Mouse (Mus musculus) neural tube, embryonic 14.5 days (tissue): ENCODE data around the gene Hk3. TPM values are rescaled to one million over a fixed set of nuclear protein-coding genes. Genes with fewer than 3 reads are reported as not detected.
A peak's percentile ranks its signal among the peaks of the same experiment; 100 is the strongest.

Experiments used
- ATAC-seq: fragments of 200-750 bp; cut with Nextera tagmentation; 2 replicates; pipeline ENCODE4 v1.8.0; 2017; ENCODE audit warnings: low read depth, mild to moderate bottlenecking, moderate TSS enrichment, moderate library complexity
- H3K27ac ChIP-seq: fragments of 300-500 bp; sonication (generic); 2 replicates; pipeline ENCODE4 v1.5.1; 2014; ENCODE audit warnings: low read depth, mild to moderate bottlenecking, control low read depth, low read length, moderate library complexity, mixed read lengths
- H3K27me3 ChIP-seq: fragments of 300-500 bp; sonication (generic); 2 replicates; pipeline ENCODE4 v1.6.1; 2014; ENCODE audit warnings: low read length; ENCODE audit not compliant: control insufficient read depth, insufficient read depth
- H3K36me3 ChIP-seq: fragments of 300-500 bp; sonication (generic); 2 replicates; pipeline ENCODE4 v1.6.1; 2014; ENCODE audit warnings: low read length, mixed read lengths; ENCODE audit not compliant: control insufficient read depth, insufficient read depth
- H3K4me1 ChIP-seq: fragments of 300-500 bp; sonication (generic); 2 replicates; pipeline ENCODE4 v1.6.1; 2014; ENCODE audit warnings: low read length; ENCODE audit not compliant: control insufficient read depth, insufficient read depth
- H3K4me2 ChIP-seq: fragments of 300-500 bp; sonication (generic); 2 replicates; pipeline ENCODE4 v1.6.1; 2014; ENCODE audit warnings: mild to moderate bottlenecking, low read depth, low read length, control low read depth
- H3K4me3 ChIP-seq: fragments of 300-500 bp; sonication (generic); 2 replicates; pipeline ENCODE4 v1.5.1; 2014; ENCODE audit warnings: low read depth, low read length, control low read depth, mixed read lengths
- H3K9ac ChIP-seq: fragments of 300-500 bp; sonication (generic); replicated peaks from 2 replicates; pipeline ENCODE4 v1.6.1; 2014; ENCODE audit warnings: low read depth, mild to moderate bottlenecking, control low read depth, low read length, mixed read lengths
- H3K9me3 ChIP-seq: fragments of 300-500 bp; sonication (generic); 2 replicates; pipeline ENCODE4 v1.6.1; 2016; ENCODE audit warnings: low read length; ENCODE audit not compliant: control insufficient read depth
- WGBS: fragments of 180-500 bp; shearing (Covaris S2); extraction: QIAGEN DNeasy Blood & Tissue Kit; methylation state at CpG from one replicate; pipeline ENCODE4 v1.1.7; 2014; 5-methylcytosine and 5-hydroxymethylcytosine counted together
- polyA plus RNA-seq: library from polyadenylated mRNA; unstranded; fragments of >200 nt; fragmentation: Nextera tagmentation; extraction: Ambion mirVana; gene quantifications from 2 replicates; pipeline ENCODE4 v1.2.1, GENCODE M21; 2014

Gene Hk3
- polyA plus RNA-seq, 1 experiment from 2014 or later: 0.13 TPM

- Histone ChIP-seq H3K27ac (no peak overlapping the region), H3K9me3 (no peaks in the 10 kb centered on the region), H3K36me3 (no peaks in the 10 kb centered on the region), H3K4me3 (no peak overlapping the region), H3K4me1 (peaks cover 15% of the 10 kb centered on the region; the same call in 1 of the 2 replicates), H3K9ac (no peak overlapping the region), H3K27me3 (no peaks in the 10 kb centered on the region; the same call in 1 of the 2 replicates), H3K4me2 (no peak overlapping the region)
- no peak for ATAC-seq
- 81% methylated on average over 7 of the region's 7 CpGs for WGBS
Observed at GRCm38 (mm10) chr13:54992215-54992614, 29.0 kb downstream of the Hk3 start.

GRCm38 (mm10) chr13:54988181-54988760 is 32.9 kb downstream of the Hk3 start:
- ATAC-seq: no peak
- Histone ChIP-seq H3K9ac (no peak overlapping the region), H3K9me3 (no peaks in the 10 kb centered on the region), H3K27ac (no peak overlapping the region; the same call in 1 of the 2 replicates), H3K4me1 (peaks cover 13% of the 10 kb centered on the region; the same call in 1 of the 2 replicates), H3K36me3 (no peaks in the 10 kb centered on the region), H3K4me2 (no peak overlapping the region), H3K4me3 (no peak overlapping the region), H3K27me3 (no peaks in the 10 kb centered on the region; the same call in 1 of the 2 replicates)
- WGBS: 46% methylated on average over 7 of the region's 7 CpGs

GRCm38 (mm10) chr13:54987405-54987804 is 33.8 kb downstream of the Hk3 start:
- H3K27me3 ChIP-seq: peaks cover 4% of the 10 kb centered on the region; the same call in 1 of the 2 replicates

GRCm38 (mm10) chr13:54983614-54984013 is 37.6 kb downstream of the Hk3 start:
- no peaks in the 10 kb centered on the region for H3K9me3 ChIP-seq
- WGBS: 66% methylated on average over 2 of the region's 2 CpGs
- no peaks in the 10 kb centered on the region for H3K36me3 ChIP-seq
- H3K27ac ChIP-seq: no peak overlapping the region
- 0 out of 2 replicates have a peak, but pooled peaks cover 4% of the 10 kb centered on the region for H3K27me3 ChIP-seq
- H3K4me2 ChIP-seq: no peak overlapping the region
- H3K4me1 ChIP-seq: peaks cover 22% of the 10 kb centered on the region
- no peak overlapping the region for H3K4me3 ChIP-seq
- ATAC-seq: no peak
- H3K9ac ChIP-seq: no peak overlapping the region

More at GRCm38 (mm10) chr13:54987405-54987804, 33.8 kb downstream of the Hk3 start:
- WGBS: 29% methylated on average over 9 of the region's 9 CpGs
- no peaks in the 10 kb centered on the region for H3K36me3 ChIP-seq
- H3K4me1 ChIP-seq: peaks cover 13% of the 10 kb centered on the region; the same call in 1 of the 2 replicates
- no peak overlapping the region for H3K9ac ChIP-seq
- no peak overlapping the region; the same call in 1 of the 2 replicates for H3K27ac ChIP-seq
- no peaks in the 10 kb centered on the region for H3K9me3 ChIP-seq
- H3K4me2 ChIP-seq: no peak overlapping the region
- H3K4me3 ChIP-seq: no peak overlapping the region
- ATAC-seq: peak; percentile 71

GRCm38 (mm10) chr13:54983001-54983400 is 38.2 kb downstream of the Hk3 start:
- Histone ChIP-seq H3K9ac (no peak overlapping the region), H3K4me2 (no peak overlapping the region), H3K27ac (no peak overlapping the region), H3K27me3 (0 out of 2 replicates have a peak, but pooled peaks cover 4% of the 10 kb centered on the region), H3K36me3 (no peaks in the 10 kb centered on the region), H3K9me3 (no peaks in the 10 kb centered on the region), H3K4me1 (peaks cover 22% of the 10 kb centered on the region), H3K4me3 (no peak overlapping the region)
- 81% methylated on average over 8 of the region's 8 CpGs for WGBS
- no peak for ATAC-seq

- Histone ChIP-seq H3K9ac (no peak overlapping the region), H3K27me3 (0 out of 2 replicates have a peak, but pooled peaks cover 4% of the 10 kb centered on the region), H3K4me2 (no peak overlapping the region), H3K9me3 (no peaks in the 10 kb centered on the region), H3K36me3 (no peaks in the 10 kb centered on the region), H3K4me1 (peaks cover 9% of the 10 kb centered on the region), H3K4me3 (no peak overlapping the region), H3K27ac (no peak overlapping the region)
- WGBS: 54% methylated on average over 12 of the region's 12 CpGs
- ATAC-seq: peak; percentile 23; the same call in 1 of the 2 replicates
Observed at GRCm38 (mm10) chr13:54980957-54981356, 40.2 kb downstream of the Hk3 start.

GRCm38 (mm10) chr13:54978804-54979203 is 42.4 kb downstream of the Hk3 start:
- H3K27me3 ChIP-seq: 0 out of 2 replicates have a peak, but pooled peaks cover 4% of the 10 kb centered on the region
- no peak overlapping the region for H3K4me2 ChIP-seq
- 39% methylated on average over 8 of the region's 8 CpGs for WGBS
- H3K9me3 ChIP-seq: no peaks in the 10 kb centered on the region
- no peaks in the 10 kb centered on the region for H3K36me3 ChIP-seq
- H3K27ac ChIP-seq: no peak overlapping the region
- H3K9ac ChIP-seq: no peak overlapping the region
- ATAC-seq: no peak
- no peak overlapping the region for H3K4me3 ChIP-seq
- H3K4me1 ChIP-seq: peaks cover 9% of the 10 kb centered on the region

GRCm38 (mm10) chr13:54975546-54975945 is 45.6 kb downstream of the Hk3 start:
- H3K27ac ChIP-seq: no peak overlapping the region
- no peaks in the 10 kb centered on the region for H3K36me3 ChIP-seq
- peaks cover 2% of the 10 kb centered on the region; the same call in 1 of the 2 replicates for H3K4me1 ChIP-seq
- no peak overlapping the region for H3K4me2 ChIP-seq
- H3K4me3 ChIP-seq: no peak overlapping the region
- peak; percentile 22; the same call in 1 of the 2 replicates for ATAC-seq
- no peaks in the 10 kb centered on the region for H3K9me3 ChIP-seq
- WGBS: 44% methylated on average over 3 of the region's 3 CpGs
- no peaks in the 10 kb centered on the region for H3K27me3 ChIP-seq
- no peak overlapping the region for H3K9ac ChIP-seq

- H3K27me3 ChIP-seq: no peaks in the 10 kb centered on the region; the same call in 1 of the 2 replicates
Observed at GRCm38 (mm10) chr13:54970521-54971247, 50.5 kb downstream of the Hk3 start.

More at GRCm38 (mm10) chr13:54970521-54971247, 50.5 kb downstream of the Hk3 start:
- no peak for ATAC-seq
- no peak overlapping the region for H3K9ac ChIP-seq
- H3K27ac ChIP-seq: no peak overlapping the region
- peaks cover 14% of the 10 kb centered on the region for H3K4me1 ChIP-seq
- no peak overlapping the region for H3K4me2 ChIP-seq
- no peaks in the 10 kb centered on the region for H3K9me3 ChIP-seq
- H3K36me3 ChIP-seq: no peaks in the 10 kb centered on the region
- H3K4me3 ChIP-seq: no peak overlapping the region
- WGBS: 36% methylated on average over 14 of the region's 14 CpGs
